Mouse (Mus musculus): ENCODE measurements around the gene Crb1. TPM values are rescaled to one million over a fixed set of nuclear protein-coding genes. Genes with fewer than 3 reads are reported as not detected.

The Crb1 gene
- polyA plus RNA-seq, 2 experiments: not detected

DNA sequence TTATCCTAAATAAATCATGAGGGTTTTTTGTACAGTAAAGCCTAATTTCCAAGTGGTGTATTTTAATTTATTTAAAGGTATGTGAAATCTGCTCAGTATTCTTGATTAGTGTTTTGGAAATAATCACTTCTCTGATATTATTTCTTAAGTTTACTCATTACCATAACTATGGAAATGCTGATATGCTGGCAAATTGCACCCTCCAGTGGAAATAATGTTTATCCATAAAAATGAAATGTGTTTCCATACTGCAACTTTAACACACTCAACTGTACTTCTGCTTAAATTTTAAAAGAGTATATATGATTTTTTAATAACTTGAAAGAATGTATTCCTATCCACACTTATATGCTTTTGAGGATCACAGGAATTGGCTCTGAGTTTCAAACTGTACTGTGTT, 28.9 kb upstream of the Crb1 start:
- ATAC-seq (ENCODE audit: insufficient read depth): no peak
- Histone ChIP-seq H3K27me3 (ENCODE audit: control insufficient read depth, insufficient read depth, low read length) (no peaks in the 10 kb centered on the region), H3K4me1 (replicated peaks; ENCODE audit: control insufficient read depth in 2 of 2, insufficient read depth in 2 of 2, low read length in 1 of 2) (no peaks in the 10 kb centered on the region), H3K36me3 (replicated peaks; ENCODE audit: control insufficient read depth, insufficient read depth, low read depth) (no peaks in the 10 kb centered on the region), H3K4me2 (ENCODE audit: low read depth) (no peak overlapping the region), H3K9me3 (ENCODE audit: control insufficient read depth, low read length) (no peaks in the 10 kb centered on the region), H3K27ac (no peak overlapping the region), H3K4me3 (ENCODE audit: insufficient read depth in 1 of 2, low read depth in 2 of 2, low read length in 2 of 2) (no peak overlapping the region), H3K9ac (replicated peaks) (no peak overlapping the region)
- no peak for TF ChIP-seq EP300 (IDR thresholded peaks at IDR 0.05; ENCODE audit: low read depth)
- no peak for TF ChIP-seq CTCF (IDR thresholded peaks at IDR 0.05; ENCODE audit: low read depth)
- no peak for DNase-seq (ENCODE audit: low read depth in 3 of 3, low spot score in 3 of 3)

DNA sequence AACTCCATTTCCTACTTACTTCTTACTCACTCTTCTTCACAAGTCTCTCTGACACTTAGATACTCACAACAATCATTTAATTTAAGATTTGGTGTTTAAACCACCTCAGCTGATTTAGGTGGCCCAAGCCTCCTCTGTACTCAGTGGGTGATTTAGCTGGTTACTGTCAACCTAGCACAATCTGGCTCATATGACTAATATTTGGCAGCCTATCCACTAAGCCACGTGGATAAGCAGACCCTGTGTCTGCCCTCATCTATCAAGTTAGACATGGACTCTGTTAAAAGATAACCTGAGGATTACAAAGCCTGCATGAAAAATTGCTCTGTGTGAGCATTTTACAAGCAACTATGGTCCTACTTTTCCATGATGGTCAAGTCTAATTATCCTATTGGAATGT, 19.7 kb upstream of the Crb1 start:
- no peak for TF ChIP-seq EP300 (IDR thresholded peaks at IDR 0.05; ENCODE audit: low read depth)
- TF ChIP-seq CTCF (IDR thresholded peaks at IDR 0.05; ENCODE audit: low read depth): no peak

GRCm38 (mm10) chr1:139391747-139392146, 14.8 kb upstream of the Crb1 start:
- Histone ChIP-seq H3K4me1 (replicated peaks; ENCODE audit: control insufficient read depth in 2 of 2, insufficient read depth in 2 of 2, low read length in 1 of 2) (no peaks in the 10 kb centered on the region), H3K27ac (no peak overlapping the region), H3K4me3 (ENCODE audit: insufficient read depth in 1 of 2, low read depth in 2 of 2, low read length in 2 of 2) (no peak overlapping the region), H3K9ac (replicated peaks) (no peak overlapping the region), H3K36me3 (replicated peaks; ENCODE audit: control insufficient read depth, insufficient read depth, low read depth) (no peaks in the 10 kb centered on the region), H3K4me2 (ENCODE audit: low read depth) (no peak overlapping the region), H3K27me3 (ENCODE audit: control insufficient read depth, insufficient read depth, low read length) (no peaks in the 10 kb centered on the region), H3K9me3 (ENCODE audit: control insufficient read depth, low read length) (no peaks in the 10 kb centered on the region)
- DNase-seq (ENCODE audit: low read depth in 3 of 3, low spot score in 3 of 3): no peak
- no peak for ATAC-seq (ENCODE audit: insufficient read depth)
- TF ChIP-seq EP300 (IDR thresholded peaks at IDR 0.05; ENCODE audit: low read depth): no peak
- no peak for TF ChIP-seq CTCF (IDR thresholded peaks at IDR 0.05; ENCODE audit: low read depth)
- 34% methylated on average over 2 of the region's 2 CpGs for WGBS (ENCODE audit: insufficient replicate concordance)

More for the DNA sequence above, 19.7 kb upstream of the Crb1 start:
- H3K36me3 ChIP-seq (replicated peaks; ENCODE audit: control insufficient read depth, insufficient read depth, low read depth): no peaks in the 10 kb centered on the region
- no peaks in the 10 kb centered on the region for H3K27me3 ChIP-seq (ENCODE audit: control insufficient read depth, insufficient read depth, low read length)
- WGBS (ENCODE audit: insufficient replicate concordance): 32% methylated on average over 1 of the region's 1 CpGs
- ATAC-seq (ENCODE audit: insufficient read depth) (no peak), DNase-seq (ENCODE audit: low read depth in 3 of 3, low spot score in 3 of 3) (no peak)
- H3K9me3 ChIP-seq (ENCODE audit: control insufficient read depth, low read length): no peaks in the 10 kb centered on the region
- no peak overlapping the region for H3K4me3 ChIP-seq (ENCODE audit: insufficient read depth in 1 of 2, low read depth in 2 of 2, low read length in 2 of 2)
- H3K27ac ChIP-seq: no peak overlapping the region
- no peak overlapping the region for H3K4me2 ChIP-seq (ENCODE audit: low read depth)
- no peaks in the 10 kb centered on the region for H3K4me1 ChIP-seq (replicated peaks; ENCODE audit: control insufficient read depth in 2 of 2, insufficient read depth in 2 of 2, low read length in 1 of 2)
- H3K9ac ChIP-seq (replicated peaks): no peak overlapping the region

- DNase-seq (ENCODE audit: low read depth in 3 of 3, low spot score in 3 of 3) (no peak), ATAC-seq (ENCODE audit: insufficient read depth) (peak; percentile 13; the same call in 1 of the 2 replicates)
- Histone ChIP-seq H3K9ac (replicated peaks) (no peak overlapping the region), H3K27ac (no peak overlapping the region), H3K9me3 (ENCODE audit: control insufficient read depth, low read length) (no peaks in the 10 kb centered on the region), H3K36me3 (replicated peaks; ENCODE audit: control insufficient read depth, insufficient read depth, low read depth) (no peaks in the 10 kb centered on the region), H3K4me3 (ENCODE audit: insufficient read depth in 1 of 2, low read depth in 2 of 2, low read length in 2 of 2) (no peak overlapping the region), H3K4me2 (ENCODE audit: low read depth) (no peak overlapping the region), H3K4me1 (replicated peaks; ENCODE audit: control insufficient read depth in 2 of 2, insufficient read depth in 2 of 2, low read length in 1 of 2) (no peaks in the 10 kb centered on the region), H3K27me3 (ENCODE audit: control insufficient read depth, insufficient read depth, low read length) (no peaks in the 10 kb centered on the region)
- WGBS (ENCODE audit: insufficient replicate concordance): 18% methylated on average over 4 of the region's 4 CpGs
- TF ChIP-seq EP300 (IDR thresholded peaks at IDR 0.05; ENCODE audit: low read depth) (no peak), CTCF (IDR thresholded peaks at IDR 0.05; ENCODE audit: low read depth) (no peak)
Observed at GRCm38 (mm10) chr1:139379621-139379984, 2.7 kb upstream of the Crb1 start.

- ATAC-seq (ENCODE audit: insufficient read depth) (0 out of 2 replicates have a peak, but pooled peaks have one; percentile 28), DNase-seq (ENCODE audit: low read depth in 3 of 3, low spot score in 3 of 3) (no peak)
- no peaks in the 10 kb centered on the region for H3K9me3 ChIP-seq (ENCODE audit: control insufficient read depth, low read length)
- no peak overlapping the region for H3K27ac ChIP-seq
- no peak overlapping the region for H3K9ac ChIP-seq (replicated peaks)
- no peaks in the 10 kb centered on the region for H3K36me3 ChIP-seq (replicated peaks; ENCODE audit: control insufficient read depth, insufficient read depth, low read depth)
- no peak for TF ChIP-seq EP300 (IDR thresholded peaks at IDR 0.05; ENCODE audit: low read depth)
- TF ChIP-seq CTCF (IDR thresholded peaks at IDR 0.05; ENCODE audit: low read depth): no peak
- H3K4me3 ChIP-seq (ENCODE audit: insufficient read depth in 1 of 2, low read depth in 2 of 2, low read length in 2 of 2): no peak overlapping the region
- no peaks in the 10 kb centered on the region for H3K27me3 ChIP-seq (ENCODE audit: control insufficient read depth, insufficient read depth, low read length)
- H3K4me1 ChIP-seq (replicated peaks; ENCODE audit: control insufficient read depth in 2 of 2, insufficient read depth in 2 of 2, low read length in 1 of 2): no peaks in the 10 kb centered on the region
- 22% methylated on average over 11 of the region's 11 CpGs for WGBS (ENCODE audit: insufficient replicate concordance)
- H3K4me2 ChIP-seq (ENCODE audit: low read depth): no peak overlapping the region
Observed at GRCm38 (mm10) chr1:139378861-139379620, 2.1 kb upstream of the Crb1 start.

Data from liver, embryonic 14.5 days (tissue).